ENCODE assay signal across 16 mouse cellular contexts in genomic region chr3:144947376-144947775, GRCm38 (mm10). TPM values are rescaled to one million over a fixed set of nuclear protein-coding genes. Genes with fewer than 3 reads are reported as not detected.
A peak's percentile ranks its signal among the peaks of the same experiment; 100 is the strongest.
DNase-seq lines count a peak whose midpoint lies in the region; ATAC-seq lines count a peak whose summit lies in the region.
"Not testable (repeated sequence)": the region's sequence is repeated elsewhere in the genome, so short reads cannot be mapped to it uniquely, and the experiment has no call there.
"Had no signal": no experiment of that assay in that cellular context is flagged by ENCODE, and none has a peak within 500 bp of the region (broad histone marks: within the 10 kb centered on the region; RNA-seq: fewer than 3 reads in every experiment).

No protein-coding gene starts in this region.

- DNase-seq in ES-CJ7 (ENCODE audit: low read depth, low spot score) (peak; percentile 74), WW6 (ENCODE audit: low read depth, low spot score) (peak; percentile 36)
- not testable (repeated sequence) for DNase-seq in forebrain, embryonic 11.5 days (ENCODE audit: low spot score); midbrain, embryonic 11.5 days (ENCODE audit: low spot score, missing footprints)
- peak; percentile 3 for DNase-seq in hindbrain, embryonic 10.5 days (ENCODE audit: low spot score)

- not testable (repeated sequence) for H3K36me3 ChIP-seq in forebrain, embryonic 11.5 days (ENCODE audit: control insufficient read depth, insufficient read depth, low read length); heart, embryonic 13.5 days; hindbrain, embryonic 10.5 days; midbrain, embryonic 11.5 days (ENCODE audit: control insufficient read depth, insufficient read depth, low read length)

- 0 out of 2 replicates have a peak, but pooled peaks have one; percentile 12 for ATAC-seq in forebrain, embryonic 11.5 days (replicated peaks; ENCODE audit: low FRiP score)
- ATAC-seq in heart, embryonic 13.5 days (ENCODE audit: extremely low read depth, insufficient number of reproducible peaks, low FRiP score, low TSS enrichment) = not testable (repeated sequence)
- 0 out of 2 replicates have a peak, but pooled peaks have one; percentile 40 for ATAC-seq in midbrain, embryonic 11.5 days (ENCODE audit: low FRiP score)

- H3K4me2 ChIP-seq in forebrain, embryonic 11.5 days (ENCODE audit: low read depth, low read length, severe bottlenecking); midbrain, embryonic 11.5 days: not testable (repeated sequence)
- peak overlapping the region; percentile 51 for H3K4me2 ChIP-seq in heart, embryonic 13.5 days

- not testable (repeated sequence) for H3K9ac ChIP-seq in forebrain, embryonic 11.5 days (ENCODE audit: low read length); heart, embryonic 13.5 days; midbrain, embryonic 11.5 days (ENCODE audit: low read length)

- not testable (repeated sequence) for H3K4me3 ChIP-seq in forebrain, embryonic 11.5 days (ENCODE audit: low read depth, low read length); hindbrain, embryonic 10.5 days; midbrain, embryonic 11.5 days (ENCODE audit: low read depth, low read length)
- H3K4me3 ChIP-seq in heart, embryonic 13.5 days = peak overlapping the region; percentile 8; the same call in 1 of the 2 replicates

- not testable (repeated sequence) for H3K4me1 ChIP-seq in forebrain, embryonic 11.5 days (replicated peaks; ENCODE audit: control insufficient read depth, insufficient read depth, low read length); heart, embryonic 13.5 days; hindbrain, embryonic 10.5 days (replicated peaks); midbrain, embryonic 11.5 days (ENCODE audit: control insufficient read depth, insufficient read depth, low read length)

- H3K9me3 ChIP-seq in forebrain, embryonic 11.5 days (ENCODE audit: control insufficient read depth, low read length); heart, embryonic 13.5 days; hindbrain, embryonic 10.5 days; midbrain, embryonic 11.5 days (ENCODE audit: control insufficient read depth, low read length): not testable (repeated sequence)

- not testable (repeated sequence) for H3K27me3 ChIP-seq in forebrain, embryonic 11.5 days (ENCODE audit: control insufficient read depth, insufficient read depth, low read length); heart, embryonic 13.5 days (replicated peaks); hindbrain, embryonic 10.5 days (ENCODE audit: insufficient read depth, poor library complexity, severe bottlenecking); midbrain, embryonic 11.5 days (ENCODE audit: control insufficient read depth, insufficient read depth, low read length)

- WGBS in forebrain, embryonic 11.5 days = 23% methylated on average over 5 of the region's 5 CpGs
- 22% methylated on average over 5 of the region's 5 CpGs for WGBS in heart, embryonic 13.5 days
- 9% methylated on average over 5 of the region's 5 CpGs for WGBS in hindbrain, embryonic 10.5 days
- WGBS in midbrain, embryonic 11.5 days = 12% methylated on average over 5 of the region's 5 CpGs

- H3K27ac ChIP-seq in forebrain, embryonic 11.5 days (ENCODE audit: low read depth, low read length); heart, embryonic 13.5 days (replicated peaks); hindbrain, embryonic 10.5 days; midbrain, embryonic 11.5 days (ENCODE audit: low read depth, low read length): not testable (repeated sequence)

RNA-seq across cellular contexts. Expression of gene Clca4b, which starts 15.0 kb away (rescaled TPM):
- not detected in 2 replicates for polyA plus RNA-seq in forebrain, embryonic 11.5 days (2014; fragmentation: Nextera tagmentation; extraction: Ambion mirVana)
- not detected in 2 replicates for polyA plus RNA-seq in heart, embryonic 13.5 days (2015; fragmentation: Nextera tagmentation; extraction: Ambion mirVana)
- polyA plus RNA-seq in hindbrain, embryonic 10.5 days (2016; fragmentation: Nextera tagmentation; extraction: Ambion mirVana) = not detected in 2 replicates
- polyA plus RNA-seq in midbrain, embryonic 11.5 days (2014; fragmentation: Nextera tagmentation; extraction: Ambion mirVana) = not detected in 2 replicates
- polyA plus RNA-seq: embryonic facial prominence, embryonic 11.5 days; embryonic facial prominence, embryonic 15.5 days; forebrain, embryonic 12.5 days; forebrain, embryonic 15.5 days; G1E; heart, postnatal 0 days; hindbrain, embryonic 13.5 days; hindbrain, embryonic 16.5 days had no signal

RNA-seq across cellular contexts. Expression of gene Clca4a, which starts 27.5 kb away (rescaled TPM):
- not detected in 2 replicates for polyA plus RNA-seq in forebrain, embryonic 11.5 days (2014; fragmentation: Nextera tagmentation; extraction: Ambion mirVana)
- not detected in 2 replicates for polyA plus RNA-seq in heart, embryonic 13.5 days (2015; fragmentation: Nextera tagmentation; extraction: Ambion mirVana)
- 0.05 TPM in 1 of 2 replicates, not detected in the other for polyA plus RNA-seq in hindbrain, embryonic 10.5 days (2016; fragmentation: Nextera tagmentation; extraction: Ambion mirVana)
- polyA plus RNA-seq in midbrain, embryonic 11.5 days (2014; fragmentation: Nextera tagmentation; extraction: Ambion mirVana) = not detected in 2 replicates
- polyA plus RNA-seq: embryonic facial prominence, embryonic 11.5 days; embryonic facial prominence, embryonic 15.5 days; forebrain, embryonic 15.5 days; G1E; gonadal fat pad, adult 2 months; heart, postnatal 0 days; hindbrain, embryonic 13.5 days; hindbrain, embryonic 16.5 days; intestine, embryonic 15.5 days had no signal
